Mouse (Mus musculus) CH12.LX (cell line): ENCODE measurements at regions not wholly inside any gene's neighbourhood (a gene's known extent, or its start where the extent isn't known, plus 50 kb on each side); places are given as distances from the start of the nearest gene placed in this dataset.

ENCODE experiments used
- E2F4 ChIP-seq: IDR thresholded peaks from 2 replicates; pipeline ENCODE4 v1.6.1; 2011; ENCODE audit warnings: low read depth, low read length, improper control_type of control experiment; ENCODE audit not compliant: insufficient replicate concordance
- SMC3 ChIP-seq: IDR thresholded peaks from 2 replicates; pipeline ENCODE4 v1.6.1; 2011; ENCODE audit warnings: low read depth, low read length, improper control_type of control experiment

DNA sequence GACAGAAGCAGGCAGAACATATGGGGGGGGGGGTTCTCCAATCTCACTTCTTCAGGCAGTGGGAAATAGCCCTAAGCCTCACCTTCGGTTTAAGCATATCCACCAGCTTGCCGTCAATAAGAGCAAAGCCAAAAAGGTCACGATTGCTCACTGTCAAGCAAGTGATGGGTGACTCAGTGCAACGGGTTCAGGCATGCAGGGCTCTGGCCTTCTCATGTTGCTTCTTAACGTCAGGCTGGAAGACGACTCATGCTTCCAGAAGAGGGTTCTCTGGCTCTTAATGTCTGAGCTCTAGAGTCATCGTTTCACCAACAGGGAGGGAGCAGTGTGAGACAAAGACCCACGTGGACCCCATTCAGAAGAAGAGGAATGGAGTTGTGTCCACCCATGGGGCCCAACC lies 93.4 kb downstream of the Edn3 start:
- no peak for TF ChIP-seq SMC3
- TF ChIP-seq E2F4 = no peak
